Mouse (Mus musculus) heart, embryonic 11.5 days (tissue): ENCODE measurements around the gene Vill. TPM values are rescaled to one million over a fixed set of nuclear protein-coding genes. Genes with fewer than 3 reads are reported as not detected.

Experiments used
- ATAC-seq: fragments of 200-750 bp; cut with Nextera tagmentation; replicated peaks from 2 replicates; pipeline ENCODE4 v1.8.0; 2017; ENCODE audit warnings: moderate library complexity; ENCODE audit not compliant: insufficient number of reproducible peaks, low FRiP score, low TSS enrichment
- H3K27ac ChIP-seq: fragments of 300-500 bp; sonication (generic); 2 replicates; pipeline ENCODE4 v1.5.1; 2014; ENCODE audit warnings: mild to moderate bottlenecking, low read depth, low read length
- H3K27me3 ChIP-seq: fragments of 300-500 bp; sonication (generic); 2 replicates; pipeline ENCODE4 v1.6.1; 2014; ENCODE audit warnings: mild to moderate bottlenecking, low read length, mixed read lengths; ENCODE audit not compliant: control insufficient read depth, insufficient read depth
- H3K36me3 ChIP-seq: fragments of 300-500 bp; sonication (generic); 2 replicates; pipeline ENCODE4 v1.6.1; 2014; ENCODE audit warnings: mild to moderate bottlenecking, low read length, moderate library complexity, mixed read lengths; ENCODE audit not compliant: control insufficient read depth, insufficient read depth
- H3K4me1 ChIP-seq: fragments of 300-500 bp; sonication (generic); 2 replicates; pipeline ENCODE4 v1.6.1; 2014; ENCODE audit warnings: low read length; ENCODE audit not compliant: control insufficient read depth, insufficient read depth
- H3K4me2 ChIP-seq: fragments of 300-500 bp; sonication (generic); 2 replicates; pipeline ENCODE4 v1.6.1; 2014; ENCODE audit warnings: mild to moderate bottlenecking, moderate library complexity
- H3K4me3 ChIP-seq: fragments of 300-500 bp; sonication (generic); 2 replicates; pipeline ENCODE4 v1.5.1; 2014; ENCODE audit warnings: low read depth, low read length
- H3K9ac ChIP-seq: fragments of 300-500 bp; sonication (generic); 2 replicates; pipeline ENCODE4 v1.6.1; 2014; ENCODE audit warnings: mild to moderate bottlenecking, low read depth, low read length, moderate library complexity
- H3K9me3 ChIP-seq: fragments of 300-500 bp; sonication (generic); replicated peaks from 2 replicates; pipeline ENCODE4 v1.6.1; 2016; ENCODE audit warnings: low read length; ENCODE audit not compliant: control insufficient read depth
- WGBS: fragments of 180-500 bp; shearing (Covaris S2); extraction: QIAGEN DNeasy Blood & Tissue Kit; methylation state at CpG from one replicate; pipeline ENCODE4 v1.1.7; 2014; ENCODE audit not compliant: insufficient replicate concordance; 5-methylcytosine and 5-hydroxymethylcytosine counted together
- microRNA-seq: library from miRNA; unstranded; fragments of <30 nt; microRNA quantifications from one replicate; pipeline ENCODE4, GENCODE M21; 2016; ENCODE audit warnings: borderline number of aligned reads
- polyA plus RNA-seq: library from polyadenylated mRNA; unstranded; fragments of >200 nt; fragmentation: Nextera tagmentation; extraction: Ambion mirVana; gene quantifications from 2 replicates; pipeline ENCODE4 v1.2.1, GENCODE M21; 2014

The Vill gene
- polyA plus RNA-seq, 1 experiment from 2014 or later: 12.3 TPM

GRCm38 (mm10) chr9:119107566-119107965 is 55.0 kb downstream of the Vill start:
- peaks cover 4% of the 10 kb centered on the region; the same call in 1 of the 2 replicates for H3K4me1 ChIP-seq
- H3K27me3 ChIP-seq: peaks cover 11% of the 10 kb centered on the region
- no peaks in the 10 kb centered on the region for H3K9me3 ChIP-seq
- no peak overlapping the region for H3K4me2 ChIP-seq
- no peak overlapping the region for H3K9ac ChIP-seq
- ATAC-seq: no peak
- 75% methylated on average over 4 of the region's 4 CpGs for WGBS
- H3K4me3 ChIP-seq: no peak overlapping the region
- H3K36me3 ChIP-seq: no peaks in the 10 kb centered on the region
- H3K27ac ChIP-seq: no peak overlapping the region

- no peak overlapping the region for H3K9ac ChIP-seq
- H3K9me3 ChIP-seq: no peaks in the 10 kb centered on the region
- H3K4me3 ChIP-seq: no peak overlapping the region
- 55% methylated on average over 12 of the region's 12 CpGs for WGBS
- no peak for ATAC-seq
- H3K4me1 ChIP-seq: peaks cover 4% of the 10 kb centered on the region; the same call in 1 of the 2 replicates
- no peaks in the 10 kb centered on the region for H3K36me3 ChIP-seq
- H3K27me3 ChIP-seq: no peaks in the 10 kb centered on the region
- no peak overlapping the region for H3K4me2 ChIP-seq
- H3K27ac ChIP-seq: no peak overlapping the region
Measured at GRCm38 (mm10) chr9:119109685-119110353, 57.2 kb downstream of the Vill start.

GRCm38 (mm10) chr9:119110640-119111039 is 58.1 kb downstream of the Vill start:
- Histone ChIP-seq H3K4me2 (no peak overlapping the region), H3K9ac (no peak overlapping the region), H3K4me3 (no peak overlapping the region), H3K4me1 (peaks cover 4% of the 10 kb centered on the region; the same call in 1 of the 2 replicates), H3K27me3 (no peaks in the 10 kb centered on the region), H3K9me3 (no peaks in the 10 kb centered on the region), H3K27ac (no peak overlapping the region), H3K36me3 (no peaks in the 10 kb centered on the region)
- ATAC-seq: no peak
- WGBS: 59% methylated on average over 3 of the region's 3 CpGs

GRCm38 (mm10) chr9:119114911-119115310 is 62.3 kb downstream of the Vill start:
- Histone ChIP-seq H3K27me3 (no peaks in the 10 kb centered on the region), H3K9ac (no peak overlapping the region), H3K9me3 (no peaks in the 10 kb centered on the region), H3K4me1 (peaks cover 4% of the 10 kb centered on the region; the same call in 1 of the 2 replicates), H3K36me3 (no peaks in the 10 kb centered on the region), H3K4me3 (no peak overlapping the region), H3K27ac (no peak overlapping the region), H3K4me2 (no peak overlapping the region)
- 75% methylated on average over 17 of the region's 17 CpGs for WGBS
- no peak for ATAC-seq

- WGBS: 85% methylated on average over 19 of the region's 19 CpGs
- no peaks in the 10 kb centered on the region for H3K9me3 ChIP-seq
- H3K27ac ChIP-seq: no peak overlapping the region
Measured at GRCm38 (mm10) chr9:119119409-119120167, 67.0 kb downstream of the Vill start.

GRCm38 (mm10) chr9:119120168-119120560 is 67.6 kb downstream of the Vill start:
- H3K4me3 ChIP-seq: no peak overlapping the region
- no peak overlapping the region for H3K4me2 ChIP-seq
- H3K27me3 ChIP-seq: no peaks in the 10 kb centered on the region
- H3K4me1 ChIP-seq: no peaks in the 10 kb centered on the region
- H3K9ac ChIP-seq: no peak overlapping the region
- no peak for ATAC-seq
- H3K9me3 ChIP-seq: no peaks in the 10 kb centered on the region
- H3K27ac ChIP-seq: no peak overlapping the region
- WGBS: 64% methylated on average over 3 of the region's 3 CpGs
- no peaks in the 10 kb centered on the region for H3K36me3 ChIP-seq

More at GRCm38 (mm10) chr9:119119409-119120167, 67.0 kb downstream of the Vill start:
- no peak for ATAC-seq
- H3K4me2 ChIP-seq: no peak overlapping the region
- no peaks in the 10 kb centered on the region for H3K36me3 ChIP-seq
- H3K4me3 ChIP-seq: no peak overlapping the region
- no peaks in the 10 kb centered on the region for H3K27me3 ChIP-seq
- no peak overlapping the region for H3K9ac ChIP-seq
- H3K4me1 ChIP-seq: no peaks in the 10 kb centered on the region

Small RNAs within 50 kb of the gene (microRNA-seq; reads per million reads assigned to microRNA genes)
- 12.4 reads per million, percentile 47 among the genes with 10 or more reads in this experiment for gene Mir26a-1

Other genes starting within 250 kb of the Vill start
- 8.5 and 10.5 TPM in 2 replicates for gene Ctdspl, start 126.3 kb upstream of the Vill start, polyA plus RNA-seq
- gene Plcd1, start 40.7 kb downstream of the Vill start, polyA plus RNA-seq: 18.0 and 18.2 TPM in 2 replicates
- gene Dlec1, start 49.7 kb downstream of the Vill start, polyA plus RNA-seq: 0.31 and 0.56 TPM in 2 replicates
- gene Acaa1b, start 104.3 kb downstream of the Vill start, polyA plus RNA-seq: 0.50 TPM in 1 of 2 replicates, not detected in the other
- not detected in 2 replicates for gene Gm47289, start 106.4 kb downstream of the Vill start, polyA plus RNA-seq
- gene Slc22a13, start 156.3 kb downstream of the Vill start, polyA plus RNA-seq: not detected in 2 replicates